Mouse (Mus musculus) stomach, postnatal 0 days (tissue): Measurements from ENCODE around the gene Casc1. TPM values are rescaled to one million over a fixed set of nuclear protein-coding genes. Genes with fewer than 3 reads are reported as not detected.
A peak's percentile ranks its signal among the peaks of the same experiment; 100 is the strongest.

Experiments used
- ATAC-seq: fragments of 200-750 bp; cut with Nextera tagmentation; 2 replicates; pipeline ENCODE4 v1.8.0; 2017; ENCODE audit not compliant: low FRiP score, low TSS enrichment
- DNase-seq: peaks from one replicate; pipeline ENCODE4 v3.0.0-alpha.2; 2016; ENCODE audit warnings: low spot score
- H3K27ac ChIP-seq: fragments of 300-500 bp; sonication (generic); replicated peaks from 2 replicates; pipeline ENCODE4 v1.5.1; 2014; ENCODE audit warnings: mild to moderate bottlenecking, control low read depth
- H3K27me3 ChIP-seq: fragments of 300-500 bp; sonication (generic); 2 replicates; pipeline ENCODE4 v1.6.1; 2014; ENCODE audit warnings: low read length; ENCODE audit not compliant: control insufficient read depth, insufficient read depth
- H3K36me3 ChIP-seq: fragments of 300-500 bp; sonication (generic); 2 replicates; pipeline ENCODE4 v1.6.1; 2014; ENCODE audit warnings: low read length, mixed read lengths; ENCODE audit not compliant: control insufficient read depth, insufficient read depth
- H3K4me1 ChIP-seq: fragments of 300-500 bp; sonication (generic); replicated peaks from 2 replicates; pipeline ENCODE4 v1.6.1; 2014; ENCODE audit warnings: antibody characterized with exemption; ENCODE audit not compliant: control insufficient read depth, insufficient read depth
- H3K4me2 ChIP-seq: fragments of 300-500 bp; sonication (generic); replicated peaks from 2 replicates; pipeline ENCODE4 v1.6.1; 2014; ENCODE audit warnings: low read depth, mild to moderate bottlenecking, control low read depth, moderate library complexity
- H3K4me3 ChIP-seq: fragments of 300-500 bp; sonication (generic); 2 replicates; pipeline ENCODE4 v1.5.1; 2014; ENCODE audit warnings: low read depth, low read length, control low read depth
- H3K9ac ChIP-seq: fragments of 300-500 bp; sonication (generic); 2 replicates; pipeline ENCODE4 v1.6.1; 2014; ENCODE audit warnings: mild to moderate bottlenecking, low read length, control low read depth, mixed read lengths
- H3K9me3 ChIP-seq: fragments of 300-500 bp; sonication (generic); 2 replicates; pipeline ENCODE4 v1.6.1; 2016; ENCODE audit warnings: low read length; ENCODE audit not compliant: control insufficient read depth
- CTCF ChIP-seq: IDR thresholded peaks from 2 replicates; pipeline ENCODE4 v1.5.1; 2016; ENCODE audit warnings: antibody characterized with exemption, low read depth, mild to moderate bottlenecking, moderate library complexity
- EP300 ChIP-seq: optimal IDR thresholded peaks from 2 replicates; pipeline ENCODE3; 2016; ENCODE audit warnings: antibody characterized with exemption
- WGBS: fragments of 180-500 bp; shearing (Covaris S2); extraction: QIAGEN DNeasy Blood & Tissue Kit; methylation state at CpG from one replicate; pipeline ENCODE4 v1.1.7; 2014; 5-methylcytosine and 5-hydroxymethylcytosine counted together
- polyA plus RNA-seq: library from polyadenylated mRNA; unstranded; fragments of >200 nt; fragmentation: Nextera tagmentation; extraction: Ambion mirVana; gene quantifications from 2 replicates; pipeline ENCODE4 v1.2.1, GENCODE M21; 2015

Casc1 gene
- polyA plus RNA-seq, 1 experiment from 2014 or later: 0.16 TPM

DNA sequence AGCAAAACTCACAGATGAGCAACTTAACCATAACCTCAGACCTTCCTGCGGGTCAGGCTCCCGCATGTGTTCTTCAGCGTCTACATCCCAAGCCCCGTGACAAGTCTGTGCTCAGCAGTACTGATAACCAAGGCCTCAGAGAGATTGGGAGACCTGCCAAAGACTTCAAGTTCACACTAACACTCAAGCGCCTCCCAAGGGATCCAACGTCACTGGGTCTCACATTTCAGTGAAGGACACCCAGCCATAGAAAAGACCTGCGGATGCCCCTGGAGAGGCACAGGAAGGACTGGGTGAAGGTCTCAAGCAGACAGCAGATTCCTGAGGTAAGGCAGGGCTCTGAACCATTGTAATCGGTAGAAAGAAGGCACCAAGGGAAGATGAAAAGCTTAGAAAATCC, 28.8 kb downstream of the Casc1 start:
- no peak overlapping the region for H3K9ac ChIP-seq
- H3K36me3 ChIP-seq: no peaks in the 10 kb centered on the region
- H3K4me1 ChIP-seq: no peaks in the 10 kb centered on the region
- no peak overlapping the region for H3K4me2 ChIP-seq
- ATAC-seq (peak; percentile 33; the same call in 1 of the 2 replicates), DNase-seq (no peak)
- H3K27ac ChIP-seq: no peak overlapping the region
- no peaks in the 10 kb centered on the region for H3K9me3 ChIP-seq
- TF ChIP-seq CTCF: no peak
- TF ChIP-seq EP300: no peak
- WGBS: 53% methylated on average over 8 of the region's 8 CpGs
- no peaks in the 10 kb centered on the region for H3K27me3 ChIP-seq
- H3K4me3 ChIP-seq: no peak overlapping the region

DNA sequence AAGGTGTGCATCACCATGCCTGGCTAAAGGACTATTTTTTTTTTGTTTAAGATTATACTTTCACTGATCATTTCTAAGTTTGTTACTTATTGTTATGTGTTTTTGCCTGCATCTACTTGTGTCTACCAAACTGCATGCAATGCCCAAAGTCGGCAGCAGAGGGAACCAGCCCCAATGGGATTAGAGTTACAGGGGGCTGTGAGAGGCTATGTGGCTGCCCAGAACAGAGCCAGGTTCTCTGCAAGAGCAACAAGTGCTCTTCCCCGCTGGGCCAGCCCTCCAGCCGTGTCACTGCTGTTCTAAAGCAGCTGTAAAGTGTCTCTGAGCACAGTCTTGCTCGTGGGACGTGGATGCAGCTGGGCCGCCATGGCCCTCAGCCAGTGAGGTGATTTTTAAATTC, 31.1 kb downstream of the Casc1 start:
- H3K4me3 ChIP-seq: no peak overlapping the region
- H3K9me3 ChIP-seq: no peaks in the 10 kb centered on the region
- no peaks in the 10 kb centered on the region for H3K36me3 ChIP-seq
- H3K27ac ChIP-seq: no peak overlapping the region
- TF ChIP-seq EP300 (no peak), CTCF (peak; percentile 82)
- DNase-seq (peak; percentile 61), ATAC-seq (no peak)
- 48% methylated on average over 6 of the region's 6 CpGs for whole genome bisulfite sequencing
- H3K9ac ChIP-seq: no peak overlapping the region
- no peak overlapping the region for H3K4me2 ChIP-seq
- 0 out of 2 replicates have a peak, but pooled peaks cover 4% of the 10 kb centered on the region for H3K4me1 ChIP-seq
- H3K27me3 ChIP-seq: no peaks in the 10 kb centered on the region

DNA sequence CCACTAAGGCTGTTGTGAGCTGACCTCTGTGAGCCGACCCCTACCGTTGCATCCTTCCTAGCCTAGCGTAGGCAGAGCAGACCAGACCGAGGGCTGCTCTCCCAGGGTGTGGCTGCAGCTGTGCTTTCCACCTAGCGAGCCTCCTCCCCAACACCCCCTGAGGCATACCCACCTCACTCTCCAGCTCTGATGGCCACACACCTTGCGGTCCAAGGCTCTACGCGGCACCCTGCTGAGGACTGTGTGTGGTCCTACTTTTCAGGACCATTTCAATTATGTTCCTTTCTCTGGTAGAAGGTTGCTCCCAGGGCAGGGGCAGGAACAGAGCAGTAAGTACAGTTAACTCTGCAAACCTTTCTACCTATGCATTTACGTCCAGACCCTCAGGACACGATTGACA, 34.3 kb downstream of the Casc1 start:
- no peaks in the 10 kb centered on the region for H3K36me3 ChIP-seq
- H3K4me1 ChIP-seq: peaks cover 10% of the 10 kb centered on the region
- TF ChIP-seq CTCF: no peak
- no peak for TF ChIP-seq EP300
- 65% methylated on average over 10 of the region's 10 CpGs for WGBS
- no peak overlapping the region for H3K9ac ChIP-seq
- H3K9me3 ChIP-seq: no peaks in the 10 kb centered on the region
- ATAC-seq: 0 out of 2 replicates have a peak, but pooled peaks have one; percentile 6
- no peak for DNase-seq
- no peak overlapping the region for H3K27ac ChIP-seq
- H3K4me2 ChIP-seq: no peak overlapping the region
- H3K27me3 ChIP-seq: no peaks in the 10 kb centered on the region
- no peak overlapping the region for H3K4me3 ChIP-seq

DNA sequence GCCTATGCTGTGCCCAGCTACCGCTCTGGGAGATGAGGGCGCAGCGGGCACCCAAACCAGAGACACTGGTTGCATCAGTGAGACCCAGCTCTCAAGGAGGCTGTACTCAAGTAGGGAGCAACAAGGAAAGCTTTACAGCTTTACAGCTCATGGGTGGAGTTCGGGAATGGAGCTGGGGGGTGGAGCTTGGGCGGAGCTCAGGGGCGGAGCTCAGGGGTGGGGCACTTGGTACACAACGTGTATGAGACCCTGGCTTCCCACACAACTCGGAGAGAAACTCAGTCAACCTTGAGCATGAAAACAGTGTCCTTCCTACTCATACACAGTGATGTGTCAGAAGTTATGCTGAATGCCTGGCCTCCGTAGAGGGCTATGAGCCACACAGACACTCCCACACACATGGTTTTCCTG, 35.2 kb downstream of the Casc1 start:
- DNase-seq: peak; percentile 78
- WGBS: 39% methylated on average over 9 of the region's 9 CpGs
- Histone ChIP-seq H3K27me3 (no peaks in the 10 kb centered on the region), H3K9ac (no peak overlapping the region), H3K27ac (0 out of 2 replicates have a peak overlapping the region, but pooled peaks have one; percentile 18), H3K4me2 (peak overlapping the region; percentile 23; the same call in 1 of the 2 replicates), H3K4me1 (peaks cover 10% of the 10 kb centered on the region), H3K4me3 (no peak overlapping the region), H3K36me3 (no peaks in the 10 kb centered on the region), H3K9me3 (no peaks in the 10 kb centered on the region)
- no peak for TF ChIP-seq EP300
- TF ChIP-seq CTCF: no peak
- peak; percentile 77 for ATAC-seq

DNA sequence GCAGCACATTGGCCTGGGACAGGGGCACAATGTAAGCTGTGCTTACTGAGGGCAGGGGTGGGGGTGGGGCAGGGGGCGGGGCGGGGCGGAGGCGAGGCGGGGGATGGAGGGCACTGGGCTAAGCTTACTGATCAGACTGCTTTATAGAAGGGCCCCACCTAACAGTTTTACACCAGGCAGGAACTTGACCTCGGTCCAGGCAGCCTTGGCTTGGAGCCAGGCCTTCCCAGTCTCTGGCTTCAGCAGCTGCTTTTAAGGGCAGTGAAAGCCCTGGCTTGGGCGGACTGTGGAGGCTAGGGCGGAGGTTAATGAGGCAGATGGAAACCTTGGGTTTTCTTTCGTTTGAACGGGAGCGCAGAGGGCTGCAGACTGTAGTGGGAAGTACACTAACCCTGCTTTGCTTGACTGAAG, 37.0 kb downstream of the Casc1 start:
- TF ChIP-seq EP300: no peak
- no peak for TF ChIP-seq CTCF
- H3K27ac ChIP-seq: no peak overlapping the region
- peak; percentile 88 for DNase-seq
- H3K4me3 ChIP-seq: no peak overlapping the region
- H3K9ac ChIP-seq: no peak overlapping the region
- 7% methylated on average over 11 of the region's 11 CpGs for WGBS
- H3K9me3 ChIP-seq: no peaks in the 10 kb centered on the region
- H3K27me3 ChIP-seq: no peaks in the 10 kb centered on the region
- ATAC-seq: peak; percentile 67
- H3K36me3 ChIP-seq: no peaks in the 10 kb centered on the region
- peaks cover 10% of the 10 kb centered on the region for H3K4me1 ChIP-seq
- peak overlapping the region; percentile 31 for H3K4me2 ChIP-seq

DNA sequence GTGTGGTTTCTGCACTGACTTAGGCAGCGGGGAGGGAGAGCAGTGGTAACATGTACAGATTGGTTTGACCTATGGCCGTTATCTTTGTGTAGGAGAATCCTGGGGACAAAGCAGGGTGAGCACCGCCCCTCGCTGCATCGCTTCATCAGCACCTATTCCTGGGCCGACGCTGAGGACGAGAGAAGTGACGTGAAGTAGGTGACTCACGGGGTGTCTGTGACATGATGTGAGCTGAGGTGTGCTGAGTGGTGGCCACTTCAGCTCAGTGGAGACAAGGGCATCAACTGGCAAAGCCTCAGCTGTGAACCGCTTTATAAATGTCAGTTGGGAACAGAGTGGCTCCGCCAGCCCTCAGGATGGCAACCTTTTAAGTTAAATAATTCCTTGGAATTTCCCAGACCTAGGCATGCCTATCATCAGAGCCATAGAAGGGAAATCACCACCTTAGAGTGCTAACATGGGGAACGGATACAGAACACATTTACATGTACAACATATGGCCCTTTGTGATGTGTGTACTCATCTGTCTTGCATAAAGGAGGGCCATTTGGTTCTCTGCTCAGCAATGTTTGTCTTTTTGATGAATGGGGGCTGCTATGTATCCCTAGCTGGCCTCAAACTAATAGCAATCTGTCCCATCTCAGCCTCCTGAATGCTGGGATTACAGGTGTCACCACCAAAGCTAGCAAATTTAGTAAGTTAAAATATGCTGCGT, 38.8 kb downstream of the Casc1 start:
- peaks cover 10% of the 10 kb centered on the region for H3K4me1 ChIP-seq
- no peak for TF ChIP-seq EP300
- TF ChIP-seq CTCF: no peak
- no peak overlapping the region for H3K4me3 ChIP-seq
- H3K9me3 ChIP-seq: no peaks in the 10 kb centered on the region
- ATAC-seq (no peak), DNase-seq (no peak)
- H3K9ac ChIP-seq: no peak overlapping the region
- WGBS: 70% methylated on average over 14 of the region's 14 CpGs
- no peak overlapping the region for H3K4me2 ChIP-seq
- H3K36me3 ChIP-seq: no peaks in the 10 kb centered on the region
- H3K27ac ChIP-seq: no peak overlapping the region
- H3K27me3 ChIP-seq: no peaks in the 10 kb centered on the region
